Mouse (Mus musculus) CH12.LX (cell line): ENCODE data around the gene Kntc1. TPM values are rescaled to one million over a fixed set of nuclear protein-coding genes. Genes with fewer than 3 reads are reported as not detected.

Experiments
- DNase-seq: peaks from one replicate; pipeline ENCODE4 v3.0.0-alpha.2; 2013; ENCODE audit errors: extremely low read depth
- H3K27ac ChIP-seq: 2 replicates; pipeline ENCODE4 v1.5.1; 2012; ENCODE audit warnings: low read depth, mild to moderate bottlenecking, control low read depth, moderate library complexity; ENCODE audit not compliant: insufficient read depth
- H3K27me3 ChIP-seq: replicated peaks from 2 replicates; pipeline ENCODE3; 2012; ENCODE audit warnings: inconsistent platforms
- H3K36me3 ChIP-seq, 2 experiments: replicated peaks in 1 of 2; 2 replicates each; pipeline versions ENCODE3 to v1.6.1; 2012; ENCODE audit warnings: inconsistent platforms in 1 of 2, low read length in 1 of 2, mild to moderate bottlenecking in 1 of 2, mixed read lengths in 1 of 2, moderate library complexity in 1 of 2; ENCODE audit not compliant: control insufficient read depth in 1 of 2, insufficient read depth in 1 of 2
- H3K4me1 ChIP-seq, 2 experiments: 2 replicates each; pipeline ENCODE4 v1.6.1; 2012; ENCODE audit warnings: inconsistent platforms in 1 of 2, moderate library complexity in 1 of 2; ENCODE audit not compliant: insufficient read depth in 2 of 2, control insufficient read depth in 1 of 2
- H3K4me2 ChIP-seq: 2 replicates; pipeline ENCODE4 v1.6.1; 2012; ENCODE audit warnings: low read depth, mild to moderate bottlenecking, control low read depth; ENCODE audit not compliant: poor library complexity, insufficient read depth, severe bottlenecking
- H3K4me3 ChIP-seq, 3 experiments: fragments of 150-350 bp in 1 of 3; sonication (generic) in 1 of 3; replicated peaks in 1 of 3; 2 replicates each; pipeline versions ENCODE3 to v1.5.1; 2011 to 2012; ENCODE audit warnings: low read depth in 2 of 3, low read length in 2 of 3, mild to moderate bottlenecking in 2 of 3, moderate library complexity in 2 of 3, control low read depth in 1 of 3, improper control_type of control experiment in 1 of 3, inconsistent platforms in 1 of 3, mixed read lengths in 1 of 3; ENCODE audit not compliant: poor library complexity in 1 of 3
- H3K79me2 ChIP-seq: replicated peaks from 2 replicates; pipeline ENCODE4 v1.6.1; 2012; ENCODE audit warnings: mild to moderate bottlenecking, moderate library complexity; ENCODE audit not compliant: control insufficient read depth, poor library complexity, insufficient read depth, severe bottlenecking; ENCODE audit errors: extremely low read depth
- H3K9ac ChIP-seq: 2 replicates; pipeline ENCODE4 v1.6.1; 2012; ENCODE audit warnings: low read depth, mild to moderate bottlenecking, control low read depth, moderate library complexity; ENCODE audit not compliant: insufficient read depth
- H3K9me3 ChIP-seq: replicated peaks from 2 replicates; pipeline ENCODE3; 2012; ENCODE audit warnings: low read length, inconsistent platforms, mixed read lengths
- CHD1 ChIP-seq: IDR thresholded peaks from 2 replicates; pipeline ENCODE4 v1.6.1; 2012; ENCODE audit warnings: low read depth, low read length, improper control_type of control experiment, inconsistent platforms
- CHD2 ChIP-seq: IDR thresholded peaks from 2 replicates; pipeline ENCODE4 v1.6.1; 2011; ENCODE audit warnings: low read length, improper control_type of control experiment
- CTCF ChIP-seq, 2 experiments: IDR thresholded peaks in 1 of 2; conservative IDR thresholded peaks in 1 of 2; 2 replicates each; pipeline ENCODE4 v1.5.1; 2011 to 2012; ENCODE audit warnings: low read depth in 2 of 2, low read length in 2 of 2, improper control_type of control experiment in 1 of 2, inconsistent platforms in 1 of 2, mild to moderate bottlenecking in 1 of 2, moderate library complexity in 1 of 2
- EP300 ChIP-seq: IDR thresholded peaks from 2 replicates; pipeline ENCODE4 v1.6.1; 2011; ENCODE audit warnings: low read length, improper control_type of control experiment
- ETS1 ChIP-seq: conservative IDR thresholded peaks from 2 replicates; pipeline ENCODE4 v1.6.1; 2012; ENCODE audit warnings: low read depth, mild to moderate bottlenecking, inconsistent platforms, low read length, improper control_type of control experiment, moderate library complexity
- GABPA ChIP-seq: IDR thresholded peaks from 2 replicates; pipeline ENCODE4 v1.6.1; 2012; ENCODE audit warnings: low read depth, low read length, improper control_type of control experiment, inconsistent platforms; ENCODE audit not compliant: insufficient replicate concordance
- HCFC1 ChIP-seq: IDR thresholded peaks from 2 replicates; pipeline ENCODE4 v1.6.1; 2012; ENCODE audit warnings: low read depth, mild to moderate bottlenecking, inconsistent platforms, low read length, improper control_type of control experiment
- IRF4 ChIP-seq: IDR thresholded peaks from 2 replicates; pipeline ENCODE4 v1.6.1; 2014; ENCODE audit warnings: low read depth, mild to moderate bottlenecking, inconsistent platforms, low read length, improper control_type of control experiment
- JUN ChIP-seq: IDR thresholded peaks from 2 replicates; pipeline ENCODE4 v1.6.1; 2011; ENCODE audit warnings: low read depth, mild to moderate bottlenecking, low read length, improper control_type of control experiment, moderate library complexity; ENCODE audit not compliant: insufficient read depth
- JUND ChIP-seq: conservative IDR thresholded peaks from 2 replicates; pipeline ENCODE4 v1.6.1; 2011; ENCODE audit warnings: low read depth, low read length, improper control_type of control experiment
- KAT2A ChIP-seq: IDR thresholded peaks from 2 replicates; pipeline ENCODE4 v1.6.1; 2012; ENCODE audit warnings: low read length, improper control_type of control experiment, inconsistent platforms; ENCODE audit not compliant: insufficient replicate concordance
- MAX ChIP-seq: IDR thresholded peaks from 2 replicates; pipeline ENCODE4 v1.6.1; 2011; ENCODE audit warnings: low read length, improper control_type of control experiment
- MAZ ChIP-seq: IDR thresholded peaks from 2 replicates; pipeline ENCODE4 v1.6.1; 2012; ENCODE audit warnings: low read depth, mild to moderate bottlenecking, inconsistent platforms, low read length, improper control_type of control experiment, moderate library complexity
- MEF2A ChIP-seq: IDR thresholded peaks from 2 replicates; pipeline ENCODE4 v1.6.1; 2014; ENCODE audit warnings: low read depth, mild to moderate bottlenecking, inconsistent platforms, low read length, improper control_type of control experiment, borderline replicate concordance
- MXI1 ChIP-seq: IDR thresholded peaks from 2 replicates; pipeline ENCODE4 v1.6.1; 2011; ENCODE audit warnings: mild to moderate bottlenecking, low read depth, low read length, improper control_type of control experiment
- MYC ChIP-seq: IDR thresholded peaks from 2 replicates; pipeline ENCODE4 v1.6.1; 2011; ENCODE audit warnings: low read depth, mild to moderate bottlenecking, improper control_type of control experiment, low read length
- NELFE ChIP-seq: IDR thresholded peaks from 2 replicates; pipeline ENCODE4 v1.6.1; 2011; ENCODE audit warnings: low read depth, low read length, improper control_type of control experiment
- NRF1 ChIP-seq: IDR thresholded peaks from 2 replicates; pipeline ENCODE4 v1.6.1; 2014; ENCODE audit warnings: low read depth, mild to moderate bottlenecking, inconsistent platforms, low read length, improper control_type of control experiment, moderate library complexity
- POLR2AphosphoS2 ChIP-seq: IDR thresholded peaks from 2 replicates; pipeline ENCODE4 v1.6.1; 2011; ENCODE audit warnings: low read depth, low read length, improper control_type of control experiment
- RCOR1 ChIP-seq: conservative IDR thresholded peaks from 2 replicates; pipeline ENCODE4 v1.6.1; 2012; ENCODE audit warnings: low read depth, mild to moderate bottlenecking, inconsistent platforms, low read length, improper control_type of control experiment
- SIN3A ChIP-seq: IDR thresholded peaks from 2 replicates; pipeline ENCODE4 v1.6.1; 2012; ENCODE audit warnings: low read length, improper control_type of control experiment, inconsistent platforms
- SMC3 ChIP-seq: IDR thresholded peaks from 2 replicates; pipeline ENCODE4 v1.6.1; 2011; ENCODE audit warnings: low read depth, low read length, improper control_type of control experiment
- TBP ChIP-seq: conservative IDR thresholded peaks from 2 replicates; pipeline ENCODE4 v1.6.1; 2011; ENCODE audit warnings: low read depth, low read length, improper control_type of control experiment
- UBTF ChIP-seq: IDR thresholded peaks from 2 replicates; pipeline ENCODE4 v1.6.1; 2012; ENCODE audit warnings: low read depth, mild to moderate bottlenecking, inconsistent platforms, low read length, improper control_type of control experiment, moderate library complexity
- USF1 ChIP-seq: IDR thresholded peaks from 2 replicates; pipeline ENCODE4 v1.6.1; 2014; ENCODE audit warnings: low read depth, mild to moderate bottlenecking, inconsistent platforms, low read length, improper control_type of control experiment
- USF2 ChIP-seq: conservative IDR thresholded peaks from 2 replicates; pipeline ENCODE4 v1.6.1; 2011; ENCODE audit warnings: low read depth, low read length, improper control_type of control experiment
- dilution Hi-C: fragments of 300-500 bp; cut with MboI; formaldehyde crosslinking; loops from 2 replicates; pipeline ENCODE4 v1.14.3; 2020; ENCODE audit warnings: low sequenced_read_pairs; ENCODE audit not compliant: extremely low pct_unique_long_range_greater_than_20kb, extremely low pct_ligation_motif_present
- in situ Hi-C: fragments of 300-500 bp; cut with MboI; formaldehyde crosslinking; loops from 3 replicates; pipeline ENCODE4 v1.14.3; 2019; ENCODE audit warnings: low sequenced_read_pairs, low pct_ligation_motif_present, low pct_unique_long_range_greater_than_20kb, mixed read lengths
- polyA plus RNA-seq: library from polyadenylated mRNA; unstranded; fragments of >175 nt; gene quantifications from 2 replicates; pipeline ENCODE4 v1.2.1, GENCODE M21; 2012; ENCODE audit warnings: low read depth; ENCODE audit not compliant: insufficient read length
- total RNA-seq, 2 experiments: library from RNA; depleted of rRNA; stranded (reverse); fragments of 300-350 nt in 1 of 2; fragments of >200 nt in 1 of 2; gene quantifications; 2 replicates each; pipeline ENCODE4 v1.2.3; 2012 to 2014

Kntc1 gene
- total and polyA plus RNA-seq, 3 experiments: 30.4 to 37.4 (median 30.5) TPM

DNA sequence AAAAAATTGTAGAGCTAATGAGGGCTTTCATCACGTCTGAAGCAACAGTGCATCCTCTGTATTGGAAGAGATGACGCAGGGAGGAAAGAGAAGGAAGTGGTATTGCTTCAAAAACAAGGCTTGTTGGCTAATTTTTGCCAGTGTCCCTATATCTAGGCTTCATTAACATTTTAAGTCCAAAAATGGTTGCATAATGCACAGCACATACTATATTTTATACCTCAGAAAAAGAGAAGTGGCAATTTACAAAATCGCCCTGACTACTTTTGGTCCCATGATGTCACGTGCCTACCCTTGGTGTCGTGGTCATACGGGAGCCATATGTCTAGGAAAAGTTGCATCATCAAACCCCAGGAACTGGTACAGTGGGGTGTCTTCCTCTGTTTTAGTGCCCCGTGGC lies 82.8 kb downstream of the Kntc1 start:
- Histone ChIP-seq H3K4me2 (no peak overlapping the region), H3K4me3 (no peak overlapping the region), H3K4me1 (peaks cover 0 to 11% of the 10 kb centered on the region in 2 experiments; a peak in 2 of 4 replicates), H3K36me3 (peaks cover 0 to 2% of the 10 kb centered on the region in 2 experiments), H3K27me3 (no peaks in the 10 kb centered on the region), H3K27ac (no peak overlapping the region), H3K9ac (no peak overlapping the region), H3K9me3 (no peaks in the 10 kb centered on the region), H3K79me2 (no peaks in the 10 kb centered on the region)
- no peak for TF ChIP-seq EP300
- TF ChIP-seq GABPA: no peak
- no peak for TF ChIP-seq UBTF
- no peak for TF ChIP-seq IRF4
- dilution Hi-C loops: no loop called here
- DNase-seq: no peak
- in situ Hi-C loops: no loop called here

DNA sequence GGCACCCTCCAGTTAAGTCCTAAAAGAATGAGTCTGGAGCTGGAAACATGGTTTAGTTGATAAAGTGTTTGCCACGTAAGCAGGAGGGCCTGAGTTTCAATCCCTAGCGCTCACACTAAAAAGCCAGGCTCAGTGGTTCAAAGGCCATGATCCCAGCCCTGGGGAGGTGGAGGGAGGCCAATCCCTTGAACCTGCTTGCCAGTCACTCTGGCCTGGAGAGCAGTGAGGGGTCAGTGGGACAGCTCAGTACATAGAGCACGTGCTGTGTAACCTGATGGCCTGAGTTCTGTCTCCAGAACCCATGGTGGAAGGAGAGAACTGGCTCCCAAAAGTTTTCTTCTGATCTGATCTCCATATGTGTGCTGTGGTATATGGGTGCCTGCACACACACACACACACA lies 85.3 kb downstream of the Kntc1 start:
- DNase-seq: no peak
- in situ Hi-C loops: no loop called here

DNA sequence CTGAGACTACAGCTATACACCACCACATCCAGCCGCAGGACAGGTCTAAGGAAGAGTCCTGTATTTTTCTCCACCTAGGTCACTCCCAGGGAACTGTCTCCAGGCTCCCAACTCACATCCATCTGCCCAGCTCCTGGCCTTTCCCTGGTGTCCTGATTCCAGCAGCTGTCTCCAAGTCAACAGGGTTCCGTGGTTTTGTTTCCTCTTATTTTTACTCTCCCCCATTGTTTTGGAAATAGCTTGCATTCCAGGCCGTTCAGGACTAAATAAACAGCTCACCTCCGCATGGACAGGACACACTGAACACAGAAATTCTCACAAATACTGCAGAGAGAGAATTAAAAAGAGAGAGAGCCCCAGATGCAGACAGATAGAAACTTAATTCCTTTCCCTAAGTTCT lies 87.9 kb downstream of the Kntc1 start:
- no peak overlapping the region for H3K4me3 ChIP-seq
- H3K27me3 ChIP-seq: no peaks in the 10 kb centered on the region
- H3K4me2 ChIP-seq: no peak overlapping the region
- H3K4me1 ChIP-seq: peaks cover 0 to 9% of the 10 kb centered on the region in 2 experiments; a peak in 2 of 4 replicates
- no peak overlapping the region for H3K27ac ChIP-seq
- H3K9ac ChIP-seq: no peak overlapping the region
- H3K79me2 ChIP-seq: no peaks in the 10 kb centered on the region
- no peaks in the 10 kb centered on the region for H3K9me3 ChIP-seq
- TF ChIP-seq ETS1: no peak
- TF ChIP-seq SIN3A: no peak
- no peak for TF ChIP-seq USF1
- TF ChIP-seq TBP: no peak
- no peak for TF ChIP-seq NELFE
- TF ChIP-seq MAX: no peak
- no peak for TF ChIP-seq MXI1
- TF ChIP-seq KAT2A: no peak
- no peak for TF ChIP-seq MYC
- TF ChIP-seq RCOR1: no peak
- TF ChIP-seq UBTF: no peak
- TF ChIP-seq MAZ: no peak
- no peak for TF ChIP-seq CHD2
- no peak for TF ChIP-seq CTCF (conservative IDR thresholded peaks at IDR 0.05 in 1 of 2, IDR thresholded peaks at IDR 0.05 in 1 of 2; ENCODE audit: low read depth in 2 of 2, low read length in 2 of 2)
- no peak for TF ChIP-seq MEF2A
- TF ChIP-seq POLR2AphosphoS2: no peak
- TF ChIP-seq CHD1: no peak
- no peak for TF ChIP-seq EP300
- TF ChIP-seq USF2: no peak
- TF ChIP-seq, all 38 proteins: peak for 0
- in situ Hi-C loops (no loop called here), dilution Hi-C loops (no loop called here)
- DNase-seq: no peak
- H3K36me3 ChIP-seq: no peaks in the 10 kb centered on the region

More for the DNA sequence above, 85.3 kb downstream of the Kntc1 start:
- H3K9ac ChIP-seq: no peak overlapping the region
- no peaks in the 10 kb centered on the region for H3K79me2 ChIP-seq
- H3K9me3 ChIP-seq: no peaks in the 10 kb centered on the region
- H3K27me3 ChIP-seq: no peaks in the 10 kb centered on the region
- no peak overlapping the region for H3K4me2 ChIP-seq
- no peak overlapping the region for H3K27ac ChIP-seq
- no peak overlapping the region for H3K4me3 ChIP-seq
- H3K4me1 ChIP-seq: peaks cover 0 to 11% of the 10 kb centered on the region in 2 experiments; a peak in 2 of 4 replicates
- H3K36me3 ChIP-seq: no peaks in the 10 kb centered on the region
- dilution Hi-C loops: no loop called here
- TF ChIP-seq JUND: no peak
- no peak for TF ChIP-seq SMC3
- no peak for TF ChIP-seq USF2
- no peak for TF ChIP-seq NRF1
- TF ChIP-seq HCFC1: no peak
- TF ChIP-seq MXI1: no peak
- TF ChIP-seq CHD2: no peak
- no peak for TF ChIP-seq CTCF (conservative IDR thresholded peaks at IDR 0.05 in 1 of 2, IDR thresholded peaks at IDR 0.05 in 1 of 2; ENCODE audit: low read depth in 2 of 2, low read length in 2 of 2)
- no peak for TF ChIP-seq JUN
